Mouse (Mus musculus): ENCODE measurements at regions not wholly inside any gene's neighbourhood (a gene's known extent, or its start where the extent isn't known, plus 50 kb on each side); places are given as distances from the start of the nearest gene placed in this dataset.

DNA sequence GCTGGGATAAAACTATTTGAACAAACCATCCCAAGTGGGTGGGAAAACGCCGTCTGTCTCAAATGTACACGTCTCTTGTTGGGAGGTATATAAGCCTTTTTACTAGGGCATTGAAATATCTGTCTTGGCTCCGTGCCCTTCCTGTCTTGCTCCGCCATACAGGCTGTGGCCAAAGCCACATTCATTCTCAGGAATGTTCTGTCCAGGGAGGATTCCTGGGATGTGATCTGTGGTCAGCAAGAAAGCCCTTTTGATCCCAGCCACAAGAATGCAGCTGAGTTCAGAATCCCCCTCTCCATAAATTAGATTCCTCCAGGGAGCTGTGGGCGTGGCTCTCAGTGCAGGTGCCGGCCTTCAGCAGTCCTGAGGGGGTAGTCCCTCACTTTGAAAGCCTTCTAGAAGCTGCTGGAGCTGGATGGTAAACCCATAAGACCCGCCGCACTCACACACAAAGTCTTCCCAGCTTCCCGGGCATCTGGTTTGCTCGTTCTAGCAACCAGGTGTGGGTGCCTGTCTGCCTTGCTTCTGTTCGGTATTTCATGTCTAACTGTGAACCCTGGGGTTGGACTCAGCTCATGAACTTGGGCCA lies 125.6 kb upstream of the Cdkn3 start:
- Histone ChIP-seq H3K27me3 (ENCODE audit: low read depth, poor library complexity, severe bottlenecking) (no peaks in the 10 kb centered on the region), H3K27ac (no peak overlapping the region), H3K4me1 (peaks cover 53% of the 10 kb centered on the region), H3K9me3 (replicated peaks) (no peaks in the 10 kb centered on the region), H3K36me3 (no peaks in the 10 kb centered on the region), H3K4me3 (no peak overlapping the region)
- DNase-seq (ENCODE audit: low spot score), result no peak
- WGBS, result 75% methylated on average over 12 of the region's 12 CpGs

DNA sequence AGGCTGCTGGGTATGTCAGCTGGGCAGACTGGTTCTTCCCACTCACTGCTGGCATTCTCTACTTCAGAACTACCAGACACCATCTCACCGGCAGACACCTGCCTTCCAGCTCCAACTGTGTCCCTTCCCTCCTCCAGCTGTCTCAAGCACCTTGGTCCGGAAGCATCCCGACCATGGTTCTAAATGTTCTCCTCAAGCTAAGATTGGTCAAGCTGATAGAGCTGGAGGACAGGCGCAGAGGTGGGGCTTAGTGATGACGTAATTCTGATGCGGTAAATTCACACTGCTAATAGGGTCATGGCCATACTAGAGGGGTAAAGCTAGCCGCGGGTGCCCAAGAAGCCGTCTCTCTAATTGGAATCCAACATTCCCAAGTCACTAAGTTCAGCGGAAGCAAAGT lies 126.1 kb upstream of the Cdkn3 start:
- Histone ChIP-seq H3K27ac (no peak overlapping the region), H3K27me3 (ENCODE audit: low read depth, poor library complexity, severe bottlenecking) (no peaks in the 10 kb centered on the region), H3K36me3 (no peaks in the 10 kb centered on the region), H3K4me1 (peaks cover 48% of the 10 kb centered on the region), H3K9me3 (replicated peaks) (no peaks in the 10 kb centered on the region), H3K4me3 (no peak overlapping the region)
- 91% methylated on average over 10 of the region's 10 CpGs for WGBS
- no peak for DNase-seq (ENCODE audit: low spot score)

DNA sequence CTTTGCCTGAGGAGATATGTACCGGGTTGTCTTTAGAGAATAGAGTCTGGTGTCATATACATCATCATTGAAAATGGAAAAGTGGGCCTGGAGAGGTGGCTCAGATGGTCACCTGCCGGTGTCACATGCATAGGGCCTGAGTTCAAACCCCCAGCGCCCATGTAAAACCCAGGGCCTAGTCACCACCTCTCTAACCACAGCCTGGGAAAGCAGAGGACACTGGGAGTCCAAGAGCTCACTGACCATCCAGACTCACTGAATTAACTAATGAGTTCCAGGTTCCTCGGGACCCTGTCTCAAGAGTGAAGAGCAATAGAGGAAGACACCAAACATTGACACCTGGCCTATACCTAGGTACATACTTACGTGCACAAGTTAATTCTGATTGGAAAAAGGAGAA lies 132.7 kb upstream of the Cdkn3 start:
- no peak for DNase-seq (ENCODE audit: low spot score)
- WGBS, result 90% methylated on average over 5 of the region's 5 CpGs

GRCm38 (mm10) chr14:46625760-46626159 lies 134.6 kb upstream of the Cdkn3 start:
- no peak for DNase-seq (ENCODE audit: low spot score)
- no peak overlapping the region for H3K4me3 ChIP-seq
- no peaks in the 10 kb centered on the region for H3K36me3 ChIP-seq
- H3K4me1 ChIP-seq, result peaks cover 10% of the 10 kb centered on the region
- H3K9me3 ChIP-seq (replicated peaks), result no peaks in the 10 kb centered on the region
- no peaks in the 10 kb centered on the region for H3K27me3 ChIP-seq (ENCODE audit: low read depth, poor library complexity, severe bottlenecking)
- WGBS, result 87% methylated on average over 7 of the region's 7 CpGs
- no peak overlapping the region for H3K27ac ChIP-seq

More for the DNA sequence above, 132.7 kb upstream of the Cdkn3 start:
- Histone ChIP-seq H3K27me3 (ENCODE audit: low read depth, poor library complexity, severe bottlenecking) (no peaks in the 10 kb centered on the region), H3K9me3 (replicated peaks) (no peaks in the 10 kb centered on the region), H3K4me3 (no peak overlapping the region), H3K27ac (no peak overlapping the region), H3K4me1 (peaks cover 10% of the 10 kb centered on the region), H3K36me3 (no peaks in the 10 kb centered on the region)

DNA sequence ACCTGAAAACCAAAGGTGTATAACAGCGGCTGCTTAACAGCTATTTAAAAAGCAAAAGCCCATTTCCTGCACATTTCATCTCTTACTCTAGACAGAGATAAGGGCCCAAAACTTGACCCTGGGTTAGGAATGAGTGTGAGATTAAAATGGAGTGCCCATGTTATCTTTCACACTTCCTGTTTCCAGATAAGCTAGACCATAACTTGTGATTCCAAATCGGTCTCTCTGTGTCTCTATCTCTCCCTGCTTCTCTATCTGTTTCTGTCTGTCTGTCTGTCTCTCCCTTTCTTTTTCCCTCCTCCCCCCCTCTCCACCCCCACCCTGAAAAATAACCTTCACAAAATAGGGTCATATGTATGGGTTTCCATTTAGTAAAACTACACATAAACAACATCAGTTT lies 136.7 kb upstream of the Cdkn3 start:
- 69% methylated on average over 2 of the region's 2 CpGs for WGBS
- Histone ChIP-seq H3K4me3 (no peak overlapping the region), H3K27ac (no peak overlapping the region), H3K27me3 (ENCODE audit: low read depth, poor library complexity, severe bottlenecking) (no peaks in the 10 kb centered on the region), H3K36me3 (no peaks in the 10 kb centered on the region), H3K9me3 (replicated peaks) (no peaks in the 10 kb centered on the region), H3K4me1 (peaks cover 10% of the 10 kb centered on the region)
- no peak for DNase-seq (ENCODE audit: low spot score)

- Histone ChIP-seq H3K36me3 (no peaks in the 10 kb centered on the region), H3K4me1 (peaks cover 28% of the 10 kb centered on the region), H3K27ac (no peak overlapping the region), H3K27me3 (ENCODE audit: low read depth, poor library complexity, severe bottlenecking) (peaks cover 9% of the 10 kb centered on the region), H3K9me3 (replicated peaks) (no peaks in the 10 kb centered on the region), H3K4me3 (no peak overlapping the region)
- no peak for DNase-seq (ENCODE audit: low spot score)
- 90% methylated on average over 9 of the region's 9 CpGs for WGBS
Observed at GRCm38 (mm10) chr14:46616030-46616429, 144.3 kb upstream of the Cdkn3 start.

DNA sequence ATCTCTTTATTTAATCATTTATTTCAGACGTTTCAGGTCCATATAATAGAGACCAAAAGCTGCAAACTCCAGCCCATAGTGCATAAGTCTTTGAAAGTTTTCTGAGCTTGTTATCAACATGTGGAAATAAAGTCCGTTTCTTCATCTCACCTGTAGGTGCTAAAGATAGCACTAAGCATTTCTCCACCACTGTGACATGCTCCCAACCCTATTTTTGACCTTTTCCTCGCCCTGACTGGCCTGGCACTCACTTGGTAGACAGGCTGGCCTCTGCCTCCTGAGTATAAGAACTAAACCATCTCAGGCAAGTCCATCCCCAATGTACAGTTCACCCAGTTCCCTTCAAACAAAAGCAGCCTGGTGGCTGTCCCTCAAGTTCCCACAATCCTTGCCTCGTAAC lies 145.4 kb upstream of the Cdkn3 start:
- H3K9me3 ChIP-seq (replicated peaks), result no peaks in the 10 kb centered on the region
- H3K4me3 ChIP-seq, result no peak overlapping the region
- H3K27me3 ChIP-seq (ENCODE audit: low read depth, poor library complexity, severe bottlenecking), result peaks cover 9% of the 10 kb centered on the region
- DNase-seq (ENCODE audit: low spot score), result no peak
- H3K4me1 ChIP-seq, result peaks cover 39% of the 10 kb centered on the region
- 72% methylated on average over 4 of the region's 4 CpGs for WGBS
- H3K27ac ChIP-seq, result no peak overlapping the region
- H3K36me3 ChIP-seq, result no peaks in the 10 kb centered on the region

DNA sequence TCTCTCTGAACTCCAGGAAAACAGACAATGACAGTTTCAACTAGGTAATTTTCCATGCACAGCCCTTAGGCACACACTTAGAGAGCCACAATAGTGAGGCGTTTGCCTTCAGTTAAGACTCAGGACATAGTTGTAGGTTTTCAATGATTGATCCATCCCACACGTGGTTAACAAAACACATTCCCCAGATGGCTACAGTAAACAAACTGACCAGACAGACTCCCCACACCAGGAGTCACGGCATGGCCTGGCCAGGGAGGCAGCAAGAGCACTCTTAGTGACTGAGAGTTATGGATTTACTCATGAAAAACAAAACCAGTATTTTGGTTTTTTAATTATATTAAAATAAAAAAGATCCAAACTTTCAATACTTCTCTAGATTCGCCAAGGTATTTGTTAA lies 146.6 kb upstream of the Cdkn3 start:
- Histone ChIP-seq H3K36me3 (no peaks in the 10 kb centered on the region), H3K4me1 (peaks cover 43% of the 10 kb centered on the region), H3K27ac (no peak overlapping the region), H3K9me3 (replicated peaks) (no peaks in the 10 kb centered on the region), H3K4me3 (no peak overlapping the region), H3K27me3 (ENCODE audit: low read depth, poor library complexity, severe bottlenecking) (peaks cover 10% of the 10 kb centered on the region)
- WGBS, result 33% methylated on average over 4 of the region's 4 CpGs
- no peak for DNase-seq (ENCODE audit: low spot score)

GRCm38 (mm10) chr14:46613211-46613610 lies 147.1 kb upstream of the Cdkn3 start:
- no peak overlapping the region for H3K27ac ChIP-seq
- no peaks in the 10 kb centered on the region for H3K9me3 ChIP-seq (replicated peaks)
- no peak for DNase-seq (ENCODE audit: low spot score)
- 69% methylated on average over 8 of the region's 8 CpGs for WGBS
- H3K4me3 ChIP-seq, result no peak overlapping the region
- H3K4me1 ChIP-seq, result peaks cover 43% of the 10 kb centered on the region
- H3K27me3 ChIP-seq (ENCODE audit: low read depth, poor library complexity, severe bottlenecking), result peaks cover 16% of the 10 kb centered on the region
- no peaks in the 10 kb centered on the region for H3K36me3 ChIP-seq

- no peak for DNase-seq (ENCODE audit: low spot score)
- peaks cover 46% of the 10 kb centered on the region for H3K4me1 ChIP-seq
- H3K27ac ChIP-seq, result no peak overlapping the region
- H3K4me3 ChIP-seq, result no peak overlapping the region
- H3K9me3 ChIP-seq (replicated peaks), result no peaks in the 10 kb centered on the region
- 66% methylated on average over 9 of the region's 9 CpGs for WGBS
- no peaks in the 10 kb centered on the region for H3K36me3 ChIP-seq
- peaks cover 17% of the 10 kb centered on the region for H3K27me3 ChIP-seq (ENCODE audit: low read depth, poor library complexity, severe bottlenecking)
Observed at GRCm38 (mm10) chr14:46612584-46612983, 147.8 kb upstream of the Cdkn3 start.

GRCm38 (mm10) chr14:46610926-46611325 lies 149.4 kb upstream of the Cdkn3 start:
- 51% methylated on average over 5 of the region's 5 CpGs for WGBS

GRCm38 (mm10) chr14:46610226-46610855 lies 150.0 kb upstream of the Cdkn3 start:
- DNase-seq (ENCODE audit: low spot score), result peak; percentile 39
- Histone ChIP-seq H3K9me3 (replicated peaks) (no peaks in the 10 kb centered on the region), H3K27me3 (ENCODE audit: low read depth, poor library complexity, severe bottlenecking) (peaks cover 17% of the 10 kb centered on the region), H3K4me1 (peaks cover 66% of the 10 kb centered on the region), H3K36me3 (no peaks in the 10 kb centered on the region), H3K27ac (peak overlapping the region; percentile 32; the same call in 1 of the 2 replicates), H3K4me3 (no peak overlapping the region)
- WGBS, result 74% methylated on average over 9 of the region's 9 CpGs

More at GRCm38 (mm10) chr14:46610926-46611325, 149.4 kb upstream of the Cdkn3 start:
- H3K36me3 ChIP-seq, result no peaks in the 10 kb centered on the region
- no peak overlapping the region for H3K27ac ChIP-seq
- H3K9me3 ChIP-seq (replicated peaks), result no peaks in the 10 kb centered on the region
- H3K4me3 ChIP-seq, result no peak overlapping the region
- H3K27me3 ChIP-seq (ENCODE audit: low read depth, poor library complexity, severe bottlenecking), result peaks cover 17% of the 10 kb centered on the region
- no peak for DNase-seq (ENCODE audit: low spot score)
- H3K4me1 ChIP-seq, result peaks cover 60% of the 10 kb centered on the region

DNA sequence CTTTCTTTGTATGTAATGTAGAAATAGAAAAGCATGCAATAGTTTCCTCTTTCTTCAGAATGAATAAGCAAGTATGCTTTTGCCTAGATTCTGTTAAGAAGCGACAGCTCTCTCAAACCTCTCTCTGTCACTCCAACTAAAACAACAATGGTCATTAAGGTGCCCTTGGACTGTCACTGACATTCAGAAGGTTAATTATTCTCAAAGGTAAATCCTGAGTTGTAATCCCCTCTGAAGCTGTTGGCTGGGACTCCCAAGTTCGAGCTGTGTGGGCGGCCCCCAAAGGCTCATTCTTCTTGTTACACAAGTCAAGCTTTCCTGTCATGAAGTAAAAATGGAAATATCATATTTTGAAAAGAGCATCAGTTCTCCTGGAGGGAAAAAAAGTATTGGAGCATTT lies 153.6 kb upstream of the Cdkn3 start:
- peak; percentile 33 for DNase-seq (ENCODE audit: low spot score)
- Histone ChIP-seq H3K4me1 (peaks cover 68% of the 10 kb centered on the region), H3K27me3 (ENCODE audit: low read depth, poor library complexity, severe bottlenecking) (0 out of 2 replicates have a peak, but pooled peaks cover 11% of the 10 kb centered on the region), H3K36me3 (no peaks in the 10 kb centered on the region), H3K4me3 (no peak overlapping the region), H3K27ac (peak overlapping the region; percentile 61; the same call in 1 of the 2 replicates), H3K9me3 (replicated peaks) (no peaks in the 10 kb centered on the region)
- 66% methylated on average over 3 of the region's 3 CpGs for WGBS

Data from limb, embryonic 10.5 days (tissue).